Mouse (Mus musculus): Measurements from ENCODE around the gene Mgarp.
"Not testable (repeated sequence)": the region's sequence is repeated elsewhere in the genome, so short reads cannot be mapped to it uniquely, and the experiment has no call there.

The Mgarp gene

DNA sequence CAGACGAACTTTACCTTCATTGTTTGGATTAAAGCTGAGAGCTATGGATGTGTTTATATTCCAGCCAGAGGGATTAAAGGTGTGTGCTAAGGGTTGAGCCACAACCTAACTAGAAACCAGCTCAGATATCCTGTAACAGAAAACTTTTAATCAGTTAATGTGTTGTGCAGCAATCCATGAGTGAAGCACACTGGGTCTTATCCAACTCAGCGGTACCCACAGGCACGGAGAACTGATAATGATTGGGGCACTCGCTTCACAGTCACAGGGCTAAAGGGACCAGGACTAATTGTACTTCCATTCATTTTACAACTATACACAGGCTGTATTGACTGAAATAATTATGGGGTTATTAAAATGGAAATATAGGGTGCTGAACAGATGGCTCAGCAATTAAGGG, 29.6 kb downstream of the Mgarp start:
- DNase-seq (ENCODE audit: low spot score), result no peak

DNA sequence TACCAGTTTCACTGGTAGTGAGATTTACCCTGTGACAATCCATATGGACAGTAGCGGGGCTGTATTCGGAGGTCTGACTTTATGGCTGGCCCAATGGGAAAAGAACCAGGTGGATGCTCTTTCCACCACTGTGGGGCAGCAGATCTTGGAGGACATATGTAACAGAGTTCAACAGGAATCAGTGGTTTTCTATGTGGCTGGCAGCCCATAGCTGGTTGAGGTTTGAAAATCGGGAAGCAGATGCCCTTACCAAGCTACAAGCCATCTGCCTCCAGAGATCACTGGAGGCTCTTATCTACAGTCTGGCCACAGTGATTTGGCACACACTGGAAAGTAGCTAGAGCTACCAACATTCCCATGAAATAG, 31.0 kb downstream of the Mgarp start:
- no peak for DNase-seq (ENCODE audit: low spot score)

DNA sequence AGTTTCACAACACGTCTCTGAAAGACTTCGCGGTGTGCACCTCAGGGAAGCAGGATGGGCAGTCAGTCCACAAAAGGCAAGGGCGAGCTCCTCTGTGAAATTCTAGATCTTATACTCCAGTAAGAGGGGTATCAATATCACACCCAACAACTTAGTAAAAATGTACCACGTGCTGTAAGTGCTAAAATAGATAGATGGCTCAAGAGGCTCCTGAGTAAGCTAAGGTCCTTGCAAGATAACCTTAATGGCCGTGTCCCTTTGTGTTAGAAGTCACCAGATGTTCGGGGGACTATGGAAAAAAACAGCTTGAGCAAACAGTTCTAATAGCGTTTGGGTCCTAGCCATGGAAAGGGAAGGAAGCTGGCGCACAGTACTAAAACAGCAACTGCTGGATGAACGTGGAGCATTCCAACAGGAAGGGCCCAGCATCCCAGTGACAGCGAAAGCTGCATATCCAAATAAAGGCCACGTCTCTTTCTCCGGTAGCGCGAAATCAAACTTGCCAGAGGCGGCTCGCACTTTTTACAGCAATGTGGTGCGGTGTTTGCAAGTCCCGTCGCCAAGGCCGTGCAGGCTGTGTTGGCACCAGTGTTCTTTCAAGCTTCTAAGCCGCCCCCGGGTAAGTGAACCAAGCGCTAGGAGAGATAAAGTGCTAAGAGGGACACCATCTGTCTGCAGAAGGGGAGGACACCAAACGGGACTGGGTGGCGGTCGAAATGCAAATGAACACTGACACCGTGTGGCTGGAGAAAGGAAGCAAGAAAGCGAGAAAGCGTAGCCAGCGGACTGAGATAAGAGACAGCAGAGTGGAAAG, 31.6 kb downstream of the Mgarp start:
- peak; percentile 71 for DNase-seq (ENCODE audit: low spot score)

- DNase-seq (ENCODE audit: low spot score), result no peak
These were observed 35.5 kb downstream of the Mgarp start for GRCm38 (mm10) chr3:51361066-51361465.

- DNase-seq (ENCODE audit: low spot score), result no peak
These were observed 36.8 kb downstream of the Mgarp start for GRCm38 (mm10) chr3:51359558-51360307.

DNA sequence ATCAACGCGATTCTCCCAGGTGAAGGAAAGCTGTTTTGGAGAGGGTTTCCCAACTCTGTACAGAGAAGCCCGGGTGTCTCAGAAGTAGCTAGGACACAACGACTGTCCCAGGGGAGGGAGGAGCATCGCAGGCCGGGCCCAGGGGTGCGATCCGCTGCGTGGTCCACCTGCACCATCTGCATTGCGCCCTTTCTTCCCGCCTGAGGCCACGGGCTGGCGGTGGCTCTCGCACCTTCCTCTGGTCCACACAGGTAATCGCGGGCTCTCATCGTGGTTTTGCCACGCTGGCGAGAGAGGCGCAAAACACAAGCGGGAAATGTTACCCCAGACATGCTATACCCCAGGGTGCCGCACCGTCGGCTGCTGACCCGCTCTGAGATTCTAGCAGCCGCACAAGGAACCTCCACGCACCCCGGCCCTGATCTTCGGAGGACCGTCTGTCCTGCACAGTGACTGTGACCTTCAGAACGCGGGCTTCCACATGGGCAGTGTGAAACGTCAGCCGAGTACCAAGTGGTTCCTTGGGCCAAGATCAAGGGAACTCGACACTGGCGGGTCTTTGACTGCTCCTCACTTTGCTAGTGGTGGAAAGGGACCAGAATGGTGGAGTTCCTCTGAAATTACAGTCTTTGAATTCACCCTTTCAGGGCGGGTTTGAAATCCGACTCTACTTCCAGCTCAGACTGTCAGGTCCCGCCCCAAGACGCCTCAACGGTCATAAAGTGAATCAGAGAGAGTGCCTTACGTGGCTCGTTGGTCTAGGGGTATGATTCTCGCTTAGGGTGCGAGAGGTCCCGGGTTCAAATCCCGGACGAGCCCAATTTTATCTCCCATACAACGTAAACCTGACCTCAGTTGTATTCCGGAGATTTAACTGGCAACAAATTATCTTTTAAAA, 37.6 kb downstream of the Mgarp start:
- DNase-seq (ENCODE audit: low spot score), result peak; percentile 66

DNA sequence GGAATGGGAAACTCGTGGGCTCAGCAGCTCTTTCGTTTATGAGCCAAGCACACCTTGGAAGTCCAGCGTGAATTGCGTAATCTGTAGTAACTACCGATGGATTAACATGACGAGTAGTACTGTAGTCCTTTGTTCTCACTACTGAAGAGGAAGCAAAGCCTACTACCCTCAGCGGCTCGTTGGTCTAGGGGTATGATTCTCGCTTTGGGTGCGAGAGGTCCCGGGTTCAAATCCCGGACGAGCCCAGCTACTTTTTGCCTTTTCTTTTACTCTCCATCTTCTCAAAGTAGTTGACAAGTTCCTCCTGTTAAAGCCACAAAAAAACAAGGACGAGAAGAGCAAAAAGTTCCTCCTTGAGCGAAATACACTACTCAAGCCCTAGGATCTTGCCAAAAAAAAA, 38.4 kb downstream of the Mgarp start:
- DNase-seq (ENCODE audit: low spot score), result peak; percentile 59

- DNase-seq (ENCODE audit: low spot score), result no peak
These were observed 38.9 kb downstream of the Mgarp start for GRCm38 (mm10) chr3:51357624-51358023.

GRCm38 (mm10) chr3:51357078-51357477, 39.5 kb downstream of the Mgarp start:
- DNase-seq (ENCODE audit: low spot score), result no peak

DNA sequence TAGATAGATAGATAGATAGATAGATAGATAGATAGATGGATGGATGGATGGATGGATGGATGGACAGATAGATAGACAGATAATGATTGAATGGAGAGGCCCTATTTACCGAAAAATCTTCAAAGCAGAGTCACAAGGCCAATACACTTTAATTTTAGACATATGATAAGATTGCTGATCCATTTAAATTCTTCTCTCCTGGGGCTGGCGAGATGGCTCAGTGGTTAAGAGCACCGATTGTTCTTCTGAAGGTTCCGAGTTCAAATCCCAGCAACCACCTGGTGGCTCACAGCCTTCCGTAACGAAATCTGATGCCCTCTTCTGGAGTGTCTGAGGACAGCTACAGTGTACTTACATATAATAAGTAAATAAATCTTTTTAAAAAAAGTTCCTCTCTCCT, 41.6 kb downstream of the Mgarp start:
- not testable (repeated sequence) for DNase-seq (ENCODE audit: low spot score)

GRCm38 (mm10) chr3:51354034-51354427, 42.5 kb downstream of the Mgarp start:
- no peak for DNase-seq (ENCODE audit: low spot score)

- peak; percentile 54 for DNase-seq (ENCODE audit: low spot score)
These were observed 43.1 kb downstream of the Mgarp start for GRCm38 (mm10) chr3:51353325-51354033.

DNA sequence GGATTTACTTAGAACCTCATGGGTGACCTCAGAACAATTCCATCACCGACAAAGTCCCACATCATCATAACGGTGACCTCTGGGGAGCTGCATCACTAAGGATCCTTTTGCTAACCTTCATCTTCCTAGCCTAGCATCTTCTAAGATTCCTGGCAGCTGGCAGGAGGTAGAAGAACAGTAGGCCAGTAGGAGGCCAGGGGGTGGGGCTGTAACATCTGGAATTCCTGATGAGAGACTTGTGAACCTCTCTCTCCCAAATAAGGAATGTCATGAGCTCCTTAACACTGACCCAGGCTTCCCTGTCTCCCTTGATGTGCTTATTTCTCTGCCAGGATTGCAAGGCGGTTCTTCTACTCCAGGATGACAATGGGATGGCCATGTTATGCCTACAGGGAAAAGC, 45.7 kb downstream of the Mgarp start:
- no peak for DNase-seq (ENCODE audit: low spot score)

DNA sequence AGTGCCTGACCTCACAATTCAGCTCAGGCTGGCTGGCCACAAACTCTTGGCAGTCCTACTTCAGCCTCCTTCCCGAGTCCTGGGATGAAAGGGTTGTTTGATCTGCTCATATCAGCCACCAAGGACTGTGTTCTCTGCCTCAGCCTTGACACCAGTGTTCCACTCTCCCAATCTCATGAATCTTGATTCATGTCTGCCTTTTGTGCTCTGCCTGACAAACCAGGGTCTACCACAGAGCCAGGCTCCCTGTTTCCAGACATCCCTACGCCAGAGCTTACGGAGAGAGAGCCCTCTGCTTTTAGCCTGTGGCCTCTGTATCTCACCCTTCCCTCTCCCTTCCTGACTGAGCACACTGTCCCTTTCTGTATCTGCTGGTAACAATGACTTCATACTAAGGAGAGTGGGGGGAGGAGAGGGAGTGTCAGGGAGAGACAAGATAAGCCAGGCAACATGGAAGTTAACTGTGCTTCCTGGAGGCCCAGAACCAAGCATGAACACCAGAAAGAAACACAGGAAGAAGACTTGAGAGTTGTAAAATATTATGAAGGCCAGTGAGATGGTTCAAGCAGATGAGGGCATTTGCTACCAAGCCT, 47.8 kb downstream of the Mgarp start:
- no peak for DNase-seq (ENCODE audit: low spot score)

DNA sequence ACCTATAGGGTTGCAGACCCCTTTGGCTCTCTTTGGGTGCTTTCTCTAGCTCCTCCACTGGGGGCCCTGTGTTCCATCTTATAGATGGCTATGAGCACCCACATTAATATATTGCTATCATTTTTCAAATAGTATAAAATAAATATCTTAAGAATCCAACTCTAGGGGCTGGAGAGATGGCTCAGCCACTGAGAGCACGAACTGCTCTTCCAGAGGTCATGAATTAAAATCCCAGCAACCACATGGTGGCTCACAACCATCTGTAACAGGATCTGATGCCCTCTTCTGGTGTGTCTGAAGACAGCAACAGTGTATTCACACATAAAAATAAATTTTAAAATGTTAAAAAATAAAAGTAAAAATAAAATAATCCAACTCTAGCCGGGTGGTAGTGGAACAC, 51.5 kb downstream of the Mgarp start:
- not testable (repeated sequence) for DNase-seq (ENCODE audit: low spot score)

DNA sequence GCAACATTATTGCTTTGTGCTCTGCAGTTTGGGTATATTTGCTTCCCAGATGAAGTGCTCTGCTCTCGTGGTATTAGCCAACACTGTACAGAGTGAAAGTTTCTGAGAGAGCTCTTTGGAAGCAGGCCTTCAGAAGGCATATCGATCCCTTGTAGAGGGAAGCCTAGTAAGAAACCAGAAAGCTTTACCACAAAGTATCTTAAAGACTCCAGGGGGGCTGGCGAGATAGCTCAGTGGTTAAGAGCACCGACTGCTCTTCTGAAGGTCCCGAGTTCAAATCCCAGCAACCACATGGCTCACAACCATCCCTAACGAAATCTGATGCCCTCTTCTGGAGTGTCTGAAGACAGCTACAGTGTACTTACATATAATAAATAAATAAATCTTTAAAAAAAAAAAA, 52.4 kb downstream of the Mgarp start:
- DNase-seq (ENCODE audit: low spot score), result not testable (repeated sequence)

- DNase-seq (ENCODE audit: low spot score), result no peak
These were observed 53.3 kb downstream of the Mgarp start for GRCm38 (mm10) chr3:51343260-51343659.

- no peak for DNase-seq (ENCODE audit: low spot score)
These were observed 54.4 kb downstream of the Mgarp start for GRCm38 (mm10) chr3:51342152-51342551.

- peak; percentile 90 for DNase-seq (ENCODE audit: low spot score)
These were observed 55.1 kb downstream of the Mgarp start for GRCm38 (mm10) chr3:51341268-51342081.

- peak; percentile 88 for DNase-seq (ENCODE audit: low spot score)
These were observed 55.8 kb downstream of the Mgarp start, which contains the start of gene Elf2 for GRCm38 (mm10) chr3:51340552-51341267. Gene Elf2, minus strand, starts transcription at chr3:51340663.
